Mouse (Mus musculus) neural tube, embryonic 14.5 days (tissue): ENCODE measurements at regions not wholly inside any gene's neighbourhood (a gene's known extent, or its start where the extent isn't known, plus 50 kb on each side); places are given as distances from the start of the nearest gene placed in this dataset.
A peak's percentile ranks its signal among the peaks of the same experiment; 100 is the strongest.

Experiments used
- ATAC-seq: fragments of 200-750 bp; cut with Nextera tagmentation; 2 replicates; pipeline ENCODE4 v1.8.0; 2017; ENCODE audit warnings: low read depth, mild to moderate bottlenecking, moderate TSS enrichment, moderate library complexity
- H3K27ac ChIP-seq: fragments of 300-500 bp; sonication (generic); 2 replicates; pipeline ENCODE4 v1.5.1; 2014; ENCODE audit warnings: low read depth, mild to moderate bottlenecking, control low read depth, low read length, moderate library complexity, mixed read lengths
- H3K27me3 ChIP-seq: fragments of 300-500 bp; sonication (generic); 2 replicates; pipeline ENCODE4 v1.6.1; 2014; ENCODE audit warnings: low read length; ENCODE audit not compliant: control insufficient read depth, insufficient read depth
- H3K36me3 ChIP-seq: fragments of 300-500 bp; sonication (generic); 2 replicates; pipeline ENCODE4 v1.6.1; 2014; ENCODE audit warnings: low read length, mixed read lengths; ENCODE audit not compliant: control insufficient read depth, insufficient read depth
- H3K4me1 ChIP-seq: fragments of 300-500 bp; sonication (generic); 2 replicates; pipeline ENCODE4 v1.6.1; 2014; ENCODE audit warnings: low read length; ENCODE audit not compliant: control insufficient read depth, insufficient read depth
- H3K4me2 ChIP-seq: fragments of 300-500 bp; sonication (generic); 2 replicates; pipeline ENCODE4 v1.6.1; 2014; ENCODE audit warnings: mild to moderate bottlenecking, low read depth, low read length, control low read depth
- H3K4me3 ChIP-seq: fragments of 300-500 bp; sonication (generic); 2 replicates; pipeline ENCODE4 v1.5.1; 2014; ENCODE audit warnings: low read depth, low read length, control low read depth, mixed read lengths
- H3K9ac ChIP-seq: fragments of 300-500 bp; sonication (generic); replicated peaks from 2 replicates; pipeline ENCODE4 v1.6.1; 2014; ENCODE audit warnings: low read depth, mild to moderate bottlenecking, control low read depth, low read length, mixed read lengths
- H3K9me3 ChIP-seq: fragments of 300-500 bp; sonication (generic); 2 replicates; pipeline ENCODE4 v1.6.1; 2016; ENCODE audit warnings: low read length; ENCODE audit not compliant: control insufficient read depth
- WGBS: fragments of 180-500 bp; shearing (Covaris S2); extraction: QIAGEN DNeasy Blood & Tissue Kit; methylation state at CpG from one replicate; pipeline ENCODE4 v1.1.7; 2014; 5-methylcytosine and 5-hydroxymethylcytosine counted together

DNA sequence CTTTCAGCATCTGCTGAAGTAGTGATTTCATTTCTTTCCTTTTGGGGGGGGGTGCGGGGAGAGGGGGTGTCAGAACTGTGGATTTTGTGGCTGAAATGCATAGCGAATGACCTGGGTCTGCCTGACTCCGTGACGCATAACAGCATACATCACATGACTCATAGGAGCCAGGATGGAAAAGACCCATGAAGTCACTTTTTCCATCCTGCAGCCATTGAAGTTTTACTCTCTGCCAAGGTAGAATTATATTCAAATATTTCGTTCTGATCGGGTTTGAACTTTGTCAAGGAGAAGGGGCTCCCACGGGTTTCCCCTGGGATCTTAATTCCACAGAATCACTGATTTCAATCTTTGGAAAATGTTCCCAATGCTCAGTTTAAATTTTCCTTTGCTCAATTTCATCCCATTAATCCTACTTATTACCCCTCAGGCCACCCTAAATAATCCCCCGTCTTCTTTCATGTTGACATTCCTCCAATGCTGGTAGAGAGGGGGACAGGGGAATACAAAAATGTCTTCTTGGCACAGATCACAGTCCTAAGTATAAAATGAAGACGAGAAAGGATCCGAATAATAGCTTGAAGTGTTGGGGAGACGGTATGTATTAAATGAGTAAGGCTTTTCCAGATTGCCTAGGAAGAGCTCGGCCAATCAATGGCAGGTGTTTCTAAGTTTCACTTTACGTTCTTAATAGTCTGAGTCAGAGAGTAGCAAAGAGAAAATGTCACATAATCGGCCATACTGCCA lies 212.0 kb downstream of the Tgfb2 start:
- no peak overlapping the region for H3K27ac ChIP-seq
- no peaks in the 10 kb centered on the region for H3K27me3 ChIP-seq
- no peak overlapping the region for H3K4me2 ChIP-seq
- H3K4me1 ChIP-seq = no peaks in the 10 kb centered on the region
- no peaks in the 10 kb centered on the region for H3K9me3 ChIP-seq
- 85% methylated on average over 14 of the region's 14 CpGs for WGBS
- H3K36me3 ChIP-seq = no peaks in the 10 kb centered on the region
- H3K9ac ChIP-seq = no peak overlapping the region
- no peak overlapping the region for H3K4me3 ChIP-seq
- no peak for ATAC-seq

GRCm38 (mm10) chr1:186482177-186482576 lies 223.6 kb downstream of the Tgfb2 start:
- Histone ChIP-seq H3K27ac (no peak overlapping the region), H3K9me3 (no peaks in the 10 kb centered on the region), H3K4me1 (no peaks in the 10 kb centered on the region), H3K4me3 (no peak overlapping the region), H3K27me3 (no peaks in the 10 kb centered on the region), H3K9ac (no peak overlapping the region), H3K36me3 (no peaks in the 10 kb centered on the region), H3K4me2 (no peak overlapping the region)
- ATAC-seq = no peak
- WGBS = 84% methylated on average over 8 of the region's 8 CpGs

- no peaks in the 10 kb centered on the region for H3K9me3 ChIP-seq
- no peak overlapping the region for H3K4me2 ChIP-seq
- ATAC-seq = no peak
- H3K9ac ChIP-seq = no peak overlapping the region
- no peak overlapping the region for H3K4me3 ChIP-seq
- WGBS = 69% methylated on average over 1 of the region's 1 CpGs
- H3K4me1 ChIP-seq = no peaks in the 10 kb centered on the region
- no peaks in the 10 kb centered on the region for H3K27me3 ChIP-seq
- no peaks in the 10 kb centered on the region for H3K36me3 ChIP-seq
- no peak overlapping the region for H3K27ac ChIP-seq
Measured at GRCm38 (mm10) chr1:186480019-186480418, 225.8 kb downstream of the Tgfb2 start.

- 78% methylated on average over 8 of the region's 8 CpGs for WGBS
- no peaks in the 10 kb centered on the region for H3K4me1 ChIP-seq
- H3K4me2 ChIP-seq = no peak overlapping the region
- H3K9me3 ChIP-seq = no peaks in the 10 kb centered on the region
- ATAC-seq = no peak
- no peak overlapping the region for H3K4me3 ChIP-seq
- H3K27me3 ChIP-seq = no peaks in the 10 kb centered on the region
- H3K36me3 ChIP-seq = no peaks in the 10 kb centered on the region
- no peak overlapping the region for H3K9ac ChIP-seq
- no peak overlapping the region for H3K27ac ChIP-seq
Measured at GRCm38 (mm10) chr1:186478428-186479238, 227.2 kb downstream of the Tgfb2 start.

DNA sequence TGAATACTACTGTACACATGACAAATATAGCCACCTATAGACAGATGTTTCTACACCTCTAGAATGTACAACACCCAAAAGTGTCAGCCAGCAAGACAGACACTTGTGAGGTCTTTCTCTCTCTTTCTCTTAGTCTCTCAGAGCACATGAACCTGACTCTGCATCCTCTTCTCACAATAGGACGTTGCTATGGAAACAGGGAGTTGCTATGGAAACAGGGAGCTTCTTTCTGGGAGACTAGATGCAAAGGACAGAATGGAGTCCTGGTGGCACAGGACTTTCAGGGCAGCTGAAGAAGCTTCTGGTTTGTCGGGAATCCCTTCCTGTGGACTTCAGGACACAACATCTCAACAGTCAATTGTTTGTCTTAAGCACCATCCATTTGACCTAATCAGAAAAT lies 230.9 kb downstream of the Tgfb2 start:
- Histone ChIP-seq H3K4me2 (no peak overlapping the region), H3K9me3 (no peaks in the 10 kb centered on the region), H3K9ac (no peak overlapping the region), H3K27me3 (no peaks in the 10 kb centered on the region), H3K4me3 (no peak overlapping the region), H3K27ac (no peak overlapping the region), H3K36me3 (no peaks in the 10 kb centered on the region), H3K4me1 (no peaks in the 10 kb centered on the region)
- WGBS = 15% methylated on average over 2 of the region's 2 CpGs
- peak; percentile 46; the same call in 1 of the 2 replicates for ATAC-seq

- Histone ChIP-seq H3K4me1 (no peaks in the 10 kb centered on the region), H3K27me3 (no peaks in the 10 kb centered on the region), H3K4me3 (no peak overlapping the region), H3K36me3 (no peaks in the 10 kb centered on the region), H3K27ac (no peak overlapping the region), H3K4me2 (no peak overlapping the region), H3K9me3 (no peaks in the 10 kb centered on the region), H3K9ac (no peak overlapping the region)
- WGBS = 51% methylated on average over 1 of the region's 1 CpGs
- no peak for ATAC-seq
Measured at GRCm38 (mm10) chr1:186474385-186474784, 231.4 kb downstream of the Tgfb2 start.

- Histone ChIP-seq H3K27ac (no peak overlapping the region), H3K27me3 (no peaks in the 10 kb centered on the region), H3K4me3 (no peak overlapping the region), H3K4me1 (no peaks in the 10 kb centered on the region), H3K36me3 (no peaks in the 10 kb centered on the region), H3K4me2 (no peak overlapping the region), H3K9ac (no peak overlapping the region), H3K9me3 (no peaks in the 10 kb centered on the region)
- ATAC-seq = no peak
- 88% methylated on average over 10 of the region's 10 CpGs for WGBS
Measured at GRCm38 (mm10) chr1:186472955-186473354, 232.8 kb downstream of the Tgfb2 start.

DNA sequence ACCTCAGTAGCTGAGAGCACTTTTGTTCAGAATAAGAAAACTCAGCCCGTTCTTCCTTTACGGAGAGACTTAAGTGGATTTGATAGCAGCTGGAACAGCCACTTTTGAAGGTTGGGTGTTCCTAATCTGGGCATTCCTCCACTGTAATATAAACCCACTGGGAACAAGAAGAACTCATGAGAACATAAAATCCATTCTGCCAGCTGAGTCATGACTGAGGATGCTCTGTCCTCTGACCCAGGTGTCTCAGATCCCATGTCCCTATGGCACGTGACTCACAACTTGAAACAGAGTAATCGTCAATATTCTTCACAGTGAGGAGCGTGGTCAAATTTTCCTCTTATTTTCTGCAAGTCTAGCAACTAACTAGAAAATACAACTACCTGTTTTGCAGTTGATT lies 240.3 kb downstream of the Tgfb2 start:
- no peak overlapping the region for H3K4me3 ChIP-seq
- H3K4me2 ChIP-seq = no peak overlapping the region
- no peak for ATAC-seq
- H3K9me3 ChIP-seq = no peaks in the 10 kb centered on the region
- no peaks in the 10 kb centered on the region for H3K27me3 ChIP-seq
- no peak overlapping the region for H3K9ac ChIP-seq
- H3K27ac ChIP-seq = no peak overlapping the region
- WGBS = 94% methylated on average over 5 of the region's 5 CpGs
- H3K36me3 ChIP-seq = no peaks in the 10 kb centered on the region
- no peaks in the 10 kb centered on the region for H3K4me1 ChIP-seq

GRCm38 (mm10) chr1:186460742-186461141 lies 245.0 kb downstream of the Tgfb2 start:
- Histone ChIP-seq H3K4me3 (no peak overlapping the region), H3K9ac (no peak overlapping the region), H3K36me3 (no peaks in the 10 kb centered on the region), H3K27ac (no peak overlapping the region), H3K9me3 (no peaks in the 10 kb centered on the region), H3K4me1 (no peaks in the 10 kb centered on the region), H3K4me2 (no peak overlapping the region), H3K27me3 (no peaks in the 10 kb centered on the region)
- no peak for ATAC-seq
- WGBS = 87% methylated on average over 10 of the region's 10 CpGs
